Mouse (Mus musculus): ENCODE measurements around the gene Cemip2.

DNA sequence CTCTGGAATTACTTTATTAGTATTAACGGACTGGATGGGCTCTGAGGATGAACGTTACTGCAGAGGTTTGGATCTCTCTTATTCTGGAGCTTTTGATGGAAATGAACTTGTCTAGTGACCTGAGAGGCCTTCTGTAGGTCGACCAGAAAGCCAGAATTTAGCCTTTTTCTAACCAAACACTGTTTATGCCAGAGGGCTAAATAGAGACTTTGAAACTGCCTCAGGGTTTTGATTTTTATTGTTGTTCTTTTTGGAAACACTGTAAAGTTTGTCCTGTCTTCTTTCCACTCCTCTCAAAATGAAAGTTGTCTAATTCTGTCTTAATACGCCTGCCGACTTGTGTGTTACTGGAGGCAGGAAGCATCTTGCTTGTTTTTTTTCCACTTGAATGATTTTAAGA is 46.0 kb downstream of the Cemip2 start:
- TF ChIP-seq GATA1 (IDR thresholded peaks at IDR 0.05; ENCODE audit: borderline replicate concordance, low read length) (no peak), CTCF (IDR thresholded peaks at IDR 0.05; ENCODE audit: low read depth, low read length) (no peak), TAL1 (conservative IDR thresholded peaks at IDR 0.05; ENCODE audit: low read depth, low read length) (no peak)
